Mouse (Mus musculus): Measurements from ENCODE around the gene Rab34.
A peak's percentile ranks its signal among the peaks of the same experiment; 100 is the strongest.

Rab34 gene

DNA sequence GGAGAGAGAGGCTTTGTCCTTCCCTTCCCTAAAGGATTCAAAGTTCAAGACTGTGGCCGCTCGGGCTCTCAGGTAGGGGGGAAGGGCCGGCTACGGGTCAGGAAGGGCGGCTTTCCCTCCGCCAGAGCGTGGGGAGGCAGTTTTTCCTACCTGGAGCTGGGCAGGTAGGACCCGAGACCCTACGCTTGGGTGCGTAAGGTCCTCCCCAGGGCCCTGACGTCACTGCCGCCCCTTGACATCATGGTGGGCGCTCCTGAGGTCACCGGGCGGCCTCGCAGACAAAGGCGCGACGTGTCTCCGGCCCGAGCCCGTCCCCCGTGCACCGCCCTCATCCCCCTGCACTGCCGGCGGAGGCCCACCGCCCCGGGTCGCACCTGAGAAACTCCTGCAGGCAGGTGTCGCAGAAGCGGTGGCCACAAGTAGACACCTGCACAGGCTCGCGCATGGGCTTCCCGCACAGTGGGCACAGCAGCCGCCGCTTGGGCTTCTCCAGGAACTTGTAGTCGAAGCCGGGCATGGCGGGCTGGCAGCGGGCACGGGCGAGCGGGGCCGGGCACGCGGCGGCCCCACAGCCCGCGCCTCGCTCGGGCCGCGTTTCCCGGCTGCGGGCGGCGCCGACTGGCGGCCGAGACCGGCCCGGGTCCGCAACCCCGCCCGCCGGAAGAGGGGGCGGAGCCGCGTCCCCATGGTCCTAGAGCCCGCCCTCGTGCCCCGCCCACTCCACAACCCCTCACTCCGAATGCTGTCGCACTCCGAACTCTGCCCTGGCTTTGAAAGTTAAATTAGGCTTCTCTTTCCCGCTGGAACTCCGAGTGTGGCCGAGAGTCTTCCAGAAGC is 23.1 kb upstream of the Rab34 start, which contains the start of gene Traf4:
Traf4 (minus strand) TSS at position 666 of the 837 bp plus-strand sequence.
- DNase-seq, result peak; percentile 78 to 91

DNA sequence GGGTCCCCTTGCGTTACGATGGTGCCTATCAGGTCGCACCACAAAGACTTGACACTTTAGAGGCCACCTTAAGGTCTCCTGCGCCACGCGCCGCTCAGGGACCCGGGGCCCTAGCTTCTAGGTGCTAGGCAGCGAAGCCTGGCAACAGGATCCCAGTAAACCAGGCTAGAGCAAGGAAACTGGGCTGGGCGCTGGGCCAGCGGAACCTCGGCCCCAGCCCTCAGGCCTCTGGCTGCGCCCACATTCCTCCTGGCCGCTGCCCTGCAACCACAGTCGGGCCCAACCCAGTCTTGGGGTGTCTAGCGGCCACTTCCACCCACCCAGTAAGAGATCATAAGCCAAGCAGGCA is 22.5 kb upstream of the Rab34 start:
- DNase-seq, result no peak

DNA sequence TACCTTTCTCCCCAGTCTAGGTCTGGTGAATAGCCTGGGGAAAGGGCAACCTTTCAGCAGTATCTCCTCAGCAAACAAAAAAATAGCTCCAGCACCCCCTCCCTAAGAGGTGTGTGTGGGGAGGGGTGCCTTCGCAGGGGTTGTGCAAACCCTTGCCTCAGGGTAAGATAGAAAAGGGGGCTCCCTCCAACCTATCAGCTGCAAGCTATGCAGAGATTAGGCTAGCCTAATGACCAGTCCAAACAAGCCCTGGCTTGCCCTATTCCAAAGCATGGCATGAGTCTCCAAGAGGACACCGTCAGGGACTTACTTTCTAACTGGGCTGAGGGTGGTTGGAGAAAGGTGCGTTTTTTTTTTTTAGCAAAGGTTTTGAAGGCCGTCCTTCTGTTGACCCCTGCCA is 22.1 kb upstream of the Rab34 start:
- no peak for DNase-seq

DNA sequence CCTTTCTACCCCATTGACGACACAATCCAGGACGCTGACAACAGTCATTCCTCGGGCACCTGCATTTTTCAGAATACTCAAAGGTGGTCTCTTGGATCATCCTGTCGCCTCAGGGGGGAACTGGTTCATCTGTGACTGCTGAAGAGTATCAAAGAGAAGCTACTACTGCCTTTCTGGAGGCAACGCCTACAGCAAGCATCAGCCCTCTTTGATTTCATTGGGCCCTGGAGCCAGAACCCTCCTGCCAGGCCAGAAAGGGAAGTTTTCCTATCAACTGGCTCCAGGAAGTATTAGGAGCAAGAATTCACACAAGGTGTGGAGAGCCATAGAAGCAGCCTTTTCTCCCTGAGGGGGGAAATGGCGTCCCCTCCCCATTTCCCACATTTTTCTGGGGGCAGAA is 21.6 kb upstream of the Rab34 start:
- no peak for DNase-seq

DNA sequence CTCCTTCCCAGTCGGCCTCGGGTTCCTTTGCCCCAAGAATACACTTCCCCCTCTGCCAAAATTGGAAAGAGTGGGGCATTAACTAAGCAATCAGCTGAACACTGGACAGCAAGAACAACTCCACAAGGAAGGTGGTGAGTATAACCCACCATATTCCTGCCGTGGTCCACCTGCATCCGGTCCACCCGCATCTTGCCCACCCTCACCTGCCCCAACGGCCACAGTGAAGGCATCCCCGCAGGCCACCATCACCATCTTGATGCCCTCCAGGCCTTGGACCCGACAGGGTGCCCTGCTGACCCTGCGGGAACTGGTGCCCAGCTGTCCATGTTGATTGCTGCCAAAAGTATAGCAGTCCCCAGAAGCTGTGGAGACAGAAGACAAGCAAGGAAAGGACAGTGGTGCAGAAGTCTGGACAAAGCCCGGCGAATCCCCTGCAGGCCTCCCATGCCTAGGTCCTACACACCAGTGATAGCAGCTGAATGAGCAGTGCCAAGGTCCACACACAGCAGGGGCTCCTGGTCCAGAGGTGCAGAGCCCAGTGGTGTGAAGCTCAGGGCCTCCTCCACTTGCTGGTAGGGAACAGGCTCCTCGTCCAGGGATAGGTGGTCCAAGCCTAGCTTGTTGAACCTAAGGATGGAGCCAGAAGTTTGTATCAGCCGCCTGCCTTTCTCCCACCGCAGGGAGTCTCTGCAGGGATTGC is 20.8 kb upstream of the Rab34 start:
- no peak for DNase-seq

DNA sequence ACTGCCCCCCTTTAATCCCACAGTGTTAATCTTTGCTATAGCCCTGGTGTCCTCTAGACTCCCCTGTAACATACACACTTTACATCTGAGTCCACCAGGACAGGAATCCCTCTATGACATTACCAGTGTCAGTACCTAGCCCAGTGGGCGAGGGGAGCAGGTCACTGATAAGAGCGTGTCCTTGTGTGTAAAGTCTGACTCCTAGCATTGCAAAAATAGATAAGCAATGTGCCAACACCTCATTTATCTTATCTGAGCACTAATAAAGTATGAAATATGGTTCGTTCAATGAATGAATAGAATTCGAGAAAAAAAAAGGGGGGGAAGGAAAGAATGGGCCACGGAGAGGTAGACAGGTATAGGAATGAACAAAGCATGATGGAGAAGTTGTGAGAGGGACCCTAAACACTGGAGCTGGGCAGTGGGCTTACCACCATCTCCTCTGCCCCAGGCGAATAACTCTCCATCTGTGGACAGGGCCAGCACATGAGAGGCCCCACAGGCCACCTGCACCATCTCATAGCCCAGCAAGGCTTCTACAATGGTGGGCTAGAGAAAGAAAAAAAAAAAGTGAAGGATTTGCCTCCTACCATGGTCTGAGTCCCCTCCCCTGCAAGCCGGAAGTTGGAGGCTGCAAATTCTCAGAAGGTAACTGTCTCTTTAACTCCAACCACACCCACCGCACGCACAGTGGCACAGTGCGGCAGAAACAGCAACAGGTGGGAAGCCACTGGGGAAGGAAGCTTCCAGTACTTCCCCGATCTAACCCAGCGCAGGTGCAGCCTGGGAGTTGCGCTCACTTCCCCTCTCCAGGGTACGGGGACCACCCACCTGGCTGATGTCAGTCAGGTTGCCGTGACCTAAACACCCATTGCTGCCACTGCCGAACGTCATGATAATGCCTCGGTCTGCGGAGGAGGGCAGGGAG is 19.4 kb upstream of the Rab34 start:
- peak; percentile 58 to 64 for DNase-seq

DNA sequence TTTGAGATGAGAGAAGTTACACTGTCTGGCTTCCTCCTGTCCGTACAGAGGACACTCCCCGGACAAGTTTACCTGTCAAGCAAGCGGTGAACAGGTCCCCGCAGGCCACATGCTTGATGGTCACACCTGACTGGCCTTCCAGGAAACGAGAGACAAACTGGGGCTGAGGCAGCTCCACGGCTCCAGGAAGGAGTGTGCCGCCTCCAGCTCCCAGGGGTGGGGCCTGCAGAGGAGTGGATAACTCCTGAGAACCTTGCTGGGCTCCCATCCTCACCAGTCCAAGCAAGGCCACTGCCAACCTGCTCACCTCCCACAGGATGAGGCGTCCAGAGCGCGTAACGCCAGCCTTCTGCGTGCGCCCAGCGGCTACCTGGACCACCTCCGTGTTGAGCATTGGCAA is 17.9 kb upstream of the Rab34 start:
- no peak for DNase-seq

DNA sequence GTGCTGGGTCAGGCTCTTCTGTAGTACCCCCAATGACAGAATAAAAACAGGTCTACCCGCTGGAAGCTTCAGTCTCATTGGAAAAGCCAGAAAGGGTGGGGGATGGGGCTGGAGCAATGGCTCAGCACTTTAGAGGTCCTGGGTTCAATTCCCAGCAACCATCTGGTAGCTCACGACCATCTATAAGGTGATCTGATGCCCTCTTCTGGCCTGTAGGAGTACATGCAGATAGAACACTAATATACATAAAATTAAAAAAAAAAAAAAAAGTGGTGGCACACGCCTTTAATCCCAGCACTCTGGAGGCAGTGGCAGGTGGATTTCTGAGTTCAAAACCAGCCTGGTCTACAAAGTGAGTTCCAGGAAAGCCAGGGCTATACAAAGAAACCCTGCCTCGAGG is 16.9 kb upstream of the Rab34 start:
- no peak for DNase-seq

DNA sequence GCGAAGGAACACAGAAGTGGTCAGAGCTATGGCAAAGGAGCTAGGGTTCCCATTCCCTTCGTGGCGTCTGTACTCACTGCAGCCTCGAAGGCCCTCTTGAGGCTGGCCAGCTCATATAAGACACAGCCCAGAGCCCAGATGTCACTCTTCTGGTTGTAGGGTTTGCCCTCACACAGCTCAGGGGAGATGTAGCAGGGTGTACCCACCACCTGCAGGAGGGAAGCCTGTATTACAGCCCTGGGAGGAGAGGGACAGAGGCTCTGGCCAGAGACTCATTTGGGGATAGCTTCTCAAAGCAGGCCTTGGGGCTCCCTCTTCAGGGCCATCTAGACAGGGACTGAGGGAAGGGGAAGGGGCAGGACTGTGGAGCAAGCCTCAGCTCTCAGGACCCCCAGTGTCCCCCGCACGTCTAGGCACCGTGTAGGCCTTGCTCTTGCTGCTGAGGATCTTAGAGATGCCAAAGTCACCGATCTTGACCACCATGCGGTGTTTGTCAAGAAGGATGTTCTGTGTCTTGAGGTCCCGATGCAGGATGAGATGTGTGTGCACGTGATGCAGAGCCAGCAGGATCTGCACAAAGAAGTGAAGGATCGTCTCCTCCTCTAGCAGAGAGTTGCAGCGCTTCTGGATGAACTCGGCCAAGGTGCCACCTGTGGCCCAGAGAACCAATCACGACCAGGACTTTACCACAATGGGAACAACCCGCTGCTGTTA is 16.0 kb upstream of the Rab34 start:
- DNase-seq, result no peak

DNA sequence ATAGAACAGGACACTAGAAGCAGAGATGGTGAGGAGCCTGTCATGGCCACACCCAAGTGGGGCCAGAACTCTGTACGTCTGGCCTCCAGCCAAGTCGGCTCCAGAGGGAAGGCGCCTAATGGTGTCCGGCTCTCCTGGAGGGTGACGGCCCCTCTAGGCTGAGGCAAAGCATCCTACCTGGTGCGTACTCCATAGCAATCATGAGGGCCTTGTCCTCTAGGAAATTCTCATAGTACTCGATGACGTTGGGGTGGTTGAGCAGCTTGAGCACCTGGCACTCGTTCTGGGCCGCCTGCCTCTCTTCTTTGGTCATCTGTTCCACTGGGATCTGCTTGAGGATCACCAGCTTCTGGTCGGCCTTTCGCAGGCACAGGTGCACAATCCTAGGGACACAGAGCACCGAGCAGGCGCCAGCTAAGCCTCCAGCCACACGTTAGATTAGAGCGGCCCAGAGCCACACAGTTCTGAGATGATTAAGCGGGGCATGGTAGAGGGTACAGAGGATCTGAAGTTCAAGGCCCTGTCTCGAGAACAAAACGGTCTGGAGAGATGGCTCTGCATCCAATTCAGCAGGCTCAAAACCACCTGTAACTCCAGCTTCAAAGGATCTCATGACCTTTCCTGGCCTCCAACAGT is 15.4 kb upstream of the Rab34 start:
- no peak for DNase-seq

DNA sequence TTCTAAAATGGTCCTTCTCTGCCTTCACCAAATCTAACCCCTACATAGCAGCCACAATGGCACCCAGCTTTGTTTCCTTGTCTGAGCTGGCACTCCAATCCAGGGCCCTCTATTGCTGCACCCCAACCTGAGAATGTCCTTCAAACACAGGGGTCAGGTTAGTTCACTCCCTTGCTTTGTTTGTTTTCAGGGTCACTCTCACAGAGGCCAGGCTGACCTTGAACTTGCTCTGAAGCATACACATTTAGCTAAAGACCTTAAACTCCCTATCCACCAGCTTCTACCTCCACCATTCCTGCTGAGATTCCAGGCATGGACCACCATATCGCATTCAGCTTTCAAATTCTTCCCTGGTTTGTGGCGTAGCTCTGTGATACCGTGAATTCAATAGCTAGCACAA is 13.7 kb upstream of the Rab34 start:
- no peak for DNase-seq

DNA sequence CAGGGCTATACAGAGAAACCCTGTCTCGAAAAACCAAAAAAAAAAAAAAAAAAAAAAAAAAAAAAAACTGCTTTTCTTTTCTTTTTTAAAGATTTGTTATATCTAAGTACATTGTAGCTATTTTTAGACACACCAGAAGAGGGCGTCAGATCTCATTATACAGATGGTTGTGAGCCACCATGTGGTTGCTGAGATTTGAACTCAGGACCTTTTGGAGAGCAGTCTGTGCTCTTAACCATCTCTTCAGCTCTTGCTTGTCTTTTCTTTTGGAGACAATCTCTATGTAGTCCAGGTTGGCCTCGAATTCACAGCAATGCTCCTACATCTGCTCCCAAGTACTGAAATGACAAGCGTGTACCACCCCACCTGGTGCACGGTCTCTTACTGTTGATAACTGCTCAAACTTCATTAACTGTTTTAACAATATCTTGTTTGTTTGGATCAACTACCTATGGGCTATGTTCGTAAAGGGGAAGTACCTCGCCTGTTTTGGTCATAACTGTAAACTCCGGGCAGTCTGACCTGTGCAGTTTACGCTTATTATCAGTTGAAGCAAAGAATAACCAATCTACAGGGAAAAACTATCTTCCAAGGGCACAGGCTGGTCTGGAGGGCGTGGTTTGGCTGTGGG is 12.3 kb upstream of the Rab34 start:
- no peak for DNase-seq

DNA sequence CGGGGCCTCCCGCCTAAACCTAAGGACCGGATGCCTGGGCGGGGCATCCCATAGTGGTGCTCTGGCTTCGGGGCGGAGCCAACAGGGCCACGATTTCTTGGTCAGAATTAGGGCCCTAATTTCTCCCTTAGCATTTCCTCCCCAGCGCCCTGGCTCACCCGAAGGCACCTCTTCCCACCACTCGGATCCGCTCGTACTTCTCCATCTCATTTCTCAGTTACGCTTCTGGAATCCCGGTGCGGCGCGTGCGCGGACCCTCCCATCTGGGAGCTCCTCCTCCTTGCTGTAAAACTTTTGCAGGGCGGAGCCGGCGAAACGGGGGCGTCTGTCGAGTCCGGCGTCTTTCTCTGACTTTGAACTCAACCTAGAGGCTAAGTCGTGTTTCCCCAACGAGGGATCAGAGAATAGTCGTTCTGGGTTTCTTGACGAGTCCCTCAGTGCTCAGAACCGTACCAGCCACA is 11.8 kb upstream of the Rab34 start, which contains the start of the genes Nek8 and Tlcd1:
Nek8 (minus strand) TSS at position 274 of the 461 bp plus-strand sequence.
Tlcd1 (plus strand) TSS at position 310 of the 461 bp plus-strand sequence.
- DNase-seq, result peak; percentile 89 to 96

DNA sequence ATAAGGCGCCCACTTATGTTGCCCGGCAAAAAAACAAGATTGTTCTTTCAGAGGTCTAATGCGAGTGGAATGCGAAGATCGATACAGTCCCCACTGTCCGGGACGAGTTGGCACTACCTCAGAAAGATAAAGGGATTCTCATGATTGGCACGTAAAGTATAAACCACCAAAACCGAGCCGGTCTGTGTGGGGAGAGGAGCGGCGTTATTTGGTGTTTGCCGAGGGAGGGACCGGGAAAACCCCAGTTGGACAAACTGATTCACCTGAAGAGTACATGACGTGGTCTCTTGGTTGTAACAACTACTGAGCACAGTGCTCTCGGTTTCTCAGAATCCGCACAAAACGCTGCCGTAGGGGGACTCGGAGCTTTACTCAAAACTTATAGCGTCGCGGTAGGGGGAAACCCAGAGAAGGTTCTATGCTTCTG is 11.3 kb upstream of the Rab34 start:
- no peak for DNase-seq

DNA sequence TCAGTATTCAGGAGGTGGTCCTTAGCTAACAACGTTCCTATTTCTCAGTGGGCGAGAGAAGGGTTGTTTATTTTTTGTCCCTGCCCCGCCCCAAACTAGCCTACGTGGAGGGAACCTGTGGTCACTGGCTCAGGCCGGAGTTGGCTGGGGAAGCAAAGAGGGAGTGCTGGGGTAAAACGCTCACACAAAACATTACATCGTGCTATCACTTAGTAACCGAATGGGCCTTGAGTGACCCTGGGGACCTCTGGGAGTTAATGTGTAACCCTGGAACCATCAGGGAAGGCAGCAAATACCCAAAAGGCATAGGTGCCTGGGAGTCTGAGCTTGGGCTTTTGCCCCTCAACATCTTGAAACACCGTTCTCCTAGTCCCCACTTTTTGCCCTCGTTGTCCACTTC is 10.8 kb upstream of the Rab34 start:
- no peak for DNase-seq

DNA sequence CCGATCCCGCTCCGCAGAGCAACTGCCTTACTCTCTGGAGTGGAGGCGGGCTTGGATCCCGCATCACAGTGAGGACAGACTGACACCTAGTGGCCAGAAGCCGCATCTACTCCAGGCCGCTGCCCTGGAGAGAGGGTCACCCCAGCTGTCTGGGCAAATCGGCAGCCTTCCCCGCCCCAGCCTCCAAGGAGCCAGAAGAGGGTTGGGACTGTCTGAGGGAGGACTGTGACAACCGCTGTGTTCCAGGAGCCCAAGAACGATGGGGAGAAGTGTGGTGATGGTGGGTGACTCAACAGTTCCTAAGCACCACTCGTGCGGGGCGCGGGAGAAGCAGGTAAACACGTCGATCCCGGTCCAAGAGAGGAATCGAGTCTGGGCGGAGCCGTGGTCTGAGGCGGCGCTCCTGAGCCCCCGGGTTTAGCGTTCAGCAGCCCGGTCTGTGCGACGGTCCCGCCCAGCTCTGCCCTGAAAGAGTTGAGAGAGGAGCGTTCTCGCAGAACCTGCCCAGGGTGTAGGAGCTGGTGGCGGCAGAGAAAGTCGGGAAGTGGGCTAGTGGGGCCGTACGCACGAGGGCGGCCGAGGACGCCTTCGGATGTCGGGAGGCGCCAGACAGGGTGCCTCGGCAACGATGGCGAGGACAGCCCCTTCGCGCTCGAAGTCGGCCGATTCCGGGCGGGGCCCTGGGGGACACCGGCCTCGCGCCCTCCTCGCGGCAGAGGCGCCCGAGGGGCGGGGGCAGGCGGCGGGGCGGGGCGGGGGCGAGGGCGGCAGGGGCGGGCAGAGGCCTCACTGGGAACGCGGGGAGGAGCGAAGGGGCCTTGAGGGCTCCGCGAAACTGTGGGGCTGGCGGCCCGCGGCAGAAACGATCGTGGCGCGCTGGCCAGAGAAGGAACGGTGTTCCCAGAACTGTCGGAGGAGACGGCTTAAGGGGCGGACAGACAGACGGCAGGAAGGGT is 10.0 kb upstream of the Rab34 start:
- DNase-seq, result peak; percentile 84 to 91

DNA sequence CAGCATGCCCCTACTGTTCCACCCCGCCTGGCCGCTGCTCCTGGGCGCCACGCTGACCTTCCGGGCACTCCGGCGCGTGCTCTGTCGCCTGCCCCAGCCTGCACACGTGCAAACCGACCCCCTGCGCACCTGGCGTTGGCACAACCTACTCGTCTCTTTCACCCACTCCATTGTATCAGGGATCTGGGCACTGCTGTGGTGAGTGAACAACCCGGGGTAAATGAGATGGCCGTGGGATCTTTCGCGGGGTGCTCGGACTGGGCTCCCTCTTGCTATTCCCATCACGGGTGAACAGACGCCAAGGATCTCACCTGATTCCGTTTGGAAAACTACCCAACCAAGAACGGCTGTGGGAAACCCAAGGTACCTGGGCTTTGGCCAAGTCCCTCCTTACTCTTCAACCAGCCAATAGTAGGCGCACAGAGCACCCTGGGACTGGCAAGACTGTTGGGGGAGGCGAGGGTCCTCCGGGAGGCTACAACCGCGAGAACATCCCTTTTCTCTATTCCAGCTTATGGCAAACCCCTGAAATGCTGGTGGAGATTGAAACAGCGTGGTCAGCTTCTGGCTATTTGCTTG is 9.3 kb upstream of the Rab34 start:
- no peak for DNase-seq

DNA sequence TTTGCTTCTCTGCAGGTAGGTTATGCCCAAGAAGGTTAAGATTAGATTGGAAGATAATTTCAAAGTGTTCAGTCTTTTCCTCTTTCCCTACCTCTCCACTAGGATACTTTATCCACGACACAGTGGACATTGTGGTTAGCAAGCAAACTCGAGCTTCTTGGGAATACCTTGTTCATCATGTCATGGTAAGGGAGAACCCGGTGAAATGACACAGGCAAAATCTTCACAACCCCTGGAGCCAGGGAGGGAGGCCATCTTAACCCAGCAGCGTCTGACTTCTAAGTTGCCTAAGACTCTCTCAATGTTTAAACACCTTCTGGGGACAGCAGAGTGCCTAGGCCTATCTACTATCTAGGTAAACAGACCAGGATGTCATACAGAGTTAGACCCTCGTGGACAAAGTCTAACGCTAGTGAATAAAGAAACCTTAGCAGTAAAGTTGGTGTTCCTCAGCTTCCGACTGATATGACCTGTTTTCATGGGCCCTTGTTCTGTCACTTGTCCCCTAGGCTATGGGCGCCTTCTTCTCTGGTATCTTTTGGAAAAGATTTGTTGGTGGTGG is 8.7 kb upstream of the Rab34 start:
- DNase-seq, result no peak

DNA sequence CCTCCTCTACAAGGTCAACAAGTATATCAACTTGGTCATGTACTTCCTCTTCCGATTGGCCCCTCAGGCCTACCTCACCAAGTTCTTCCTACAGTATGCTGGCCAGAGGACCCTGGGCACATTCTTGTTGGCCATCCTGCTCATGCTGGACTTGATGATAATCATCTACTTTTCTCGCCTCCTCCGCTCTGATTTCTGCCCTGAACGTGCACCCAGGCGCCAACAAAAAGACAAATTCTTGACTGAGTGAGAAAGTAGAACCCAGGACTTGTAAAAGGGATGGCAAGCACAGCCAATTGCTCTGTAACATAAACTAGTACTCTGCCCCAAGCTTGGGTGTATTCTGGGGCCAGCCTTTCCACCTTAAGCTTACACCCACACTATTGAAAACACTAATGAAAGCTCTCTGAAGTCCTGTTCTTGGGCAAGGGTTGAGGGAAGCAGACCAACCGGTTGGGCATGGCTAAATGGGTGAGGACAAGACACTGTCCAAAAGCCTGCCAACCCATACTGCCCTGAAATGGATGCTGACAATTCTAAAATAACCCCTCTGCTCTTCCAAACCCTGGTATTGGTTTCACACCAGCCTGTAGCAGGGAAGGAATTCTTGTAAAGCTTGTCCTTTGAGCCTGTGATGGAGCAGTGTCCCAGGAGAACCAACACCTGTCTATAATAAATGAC is 8.0 kb upstream of the Rab34 start:
- no peak for DNase-seq

Data from spleen, adult 18-20 months (tissue).